Comparison of ENCODE assay signal across 1 mouse cellular context in genomic region chr2:181083945-181084344, GRCm38 (mm10).
TF ChIP-seq lines count a peak whose summit lies in the region.

No protein-coding gene starts in this region.

TF ChIP-seq in CH12.LX, 34 proteins besides CTCF, POLR2A, EP300 and RAD21:
- TF ChIP-seq ETS1 (conservative IDR thresholded peaks at IDR 0.05; ENCODE audit: low read depth, low read length) (peak; percentile 23), USF2 (conservative IDR thresholded peaks at IDR 0.05; ENCODE audit: low read depth, low read length) (0 out of 2 replicates have a peak, but pooled peaks have one; percentile 11), PAX5 (IDR thresholded peaks at IDR 0.05; ENCODE audit: low read length) (no peak), MEF2A (IDR thresholded peaks at IDR 0.05; ENCODE audit: borderline replicate concordance, low read depth, low read length) (peak; percentile 57; the same call in 1 of the 2 replicates), ZNF384 (IDR thresholded peaks at IDR 0.05; ENCODE audit: low read depth, low read length) (no peak), BHLHE40 (IDR thresholded peaks at IDR 0.05; ENCODE audit: low read depth, low read length) (peak; percentile 75), MYC (IDR thresholded peaks at IDR 0.05; ENCODE audit: low read depth, low read length) (no peak), IRF4 (IDR thresholded peaks at IDR 0.05; ENCODE audit: low read depth, low read length) (peak; percentile 50; the same call in 1 of the 2 replicates), MAX (IDR thresholded peaks at IDR 0.05; ENCODE audit: low read length) (no peak), USF1 (IDR thresholded peaks at IDR 0.05; ENCODE audit: low read depth, low read length) (peak; percentile 39; the same call in 1 of the 2 replicates), CHD1 (IDR thresholded peaks at IDR 0.05; ENCODE audit: low read depth, low read length) (no peak), TCF12 (IDR thresholded peaks at IDR 0.05; ENCODE audit: low read depth, low read length) (peak; percentile 24; the same call in 1 of the 2 replicates)
TF ChIP-seq in CH12.LX: peak in this region for 7.
